Mouse (Mus musculus) lung, embryonic 14.5 days (tissue): Measurements from ENCODE around the gene Asb8. TPM values are rescaled to one million over a fixed set of nuclear protein-coding genes. Genes with fewer than 3 reads are reported as not detected.

Experiments used
- ATAC-seq: fragments of 200-750 bp; cut with Nextera tagmentation; 2 replicates; pipeline ENCODE4 v1.8.0; 2017; ENCODE audit warnings: mild to moderate bottlenecking, moderate TSS enrichment, moderate library complexity; ENCODE audit not compliant: insufficient read depth
- DNase-seq: peaks from one replicate; pipeline ENCODE4 v3.0.0-alpha.2; 2015
- H3K27ac ChIP-seq: fragments of 300-500 bp; sonication (generic); 2 replicates; pipeline ENCODE4 v1.5.1; 2014; ENCODE audit warnings: low read depth, mild to moderate bottlenecking, moderate library complexity
- H3K27me3 ChIP-seq: fragments of 300-500 bp; sonication (generic); 2 replicates; pipeline ENCODE4 v1.6.1; 2014; ENCODE audit warnings: low read length, control low read depth; ENCODE audit not compliant: insufficient read depth
- H3K36me3 ChIP-seq: fragments of 300-500 bp; sonication (generic); 2 replicates; pipeline ENCODE4 v1.6.1; 2014; ENCODE audit warnings: control low read depth; ENCODE audit not compliant: insufficient read depth
- H3K4me1 ChIP-seq: fragments of 300-500 bp; sonication (generic); 2 replicates; pipeline ENCODE4 v1.6.1; 2014; ENCODE audit warnings: antibody characterized with exemption, control low read depth; ENCODE audit not compliant: insufficient read depth
- H3K4me2 ChIP-seq: fragments of 300-500 bp; sonication (generic); 2 replicates; pipeline ENCODE4 v1.6.1; 2014; ENCODE audit warnings: mild to moderate bottlenecking
- H3K4me3 ChIP-seq: fragments of 300-500 bp; sonication (generic); 2 replicates; pipeline ENCODE4 v1.5.1; 2014; ENCODE audit warnings: low read depth, low read length
- H3K9ac ChIP-seq: fragments of 300-500 bp; sonication (generic); 2 replicates; pipeline ENCODE4 v1.6.1; 2014
- H3K9me3 ChIP-seq: fragments of 300-500 bp; sonication (generic); 2 replicates; pipeline ENCODE4 v1.6.1; 2016; ENCODE audit warnings: low read depth, low read length, control low read depth
- CTCF ChIP-seq: IDR thresholded peaks from 2 replicates; pipeline ENCODE4 v1.5.1; 2016; ENCODE audit warnings: antibody characterized with exemption, low read depth
- WGBS: fragments of 180-500 bp; shearing (Covaris S2); extraction: QIAGEN DNeasy Blood & Tissue Kit; methylation state at CpG from one replicate; pipeline ENCODE4 v1.1.7; 2014; 5-methylcytosine and 5-hydroxymethylcytosine counted together
- polyA plus RNA-seq: library from polyadenylated mRNA; unstranded; fragments of >200 nt; fragmentation: Nextera tagmentation; extraction: Ambion mirVana; gene quantifications from 2 replicates; pipeline ENCODE4 v1.2.1, GENCODE M21; 2014

Gene Asb8
- polyA plus RNA-seq, 1 experiment from 2014 or later: 48.7 TPM

DNA sequence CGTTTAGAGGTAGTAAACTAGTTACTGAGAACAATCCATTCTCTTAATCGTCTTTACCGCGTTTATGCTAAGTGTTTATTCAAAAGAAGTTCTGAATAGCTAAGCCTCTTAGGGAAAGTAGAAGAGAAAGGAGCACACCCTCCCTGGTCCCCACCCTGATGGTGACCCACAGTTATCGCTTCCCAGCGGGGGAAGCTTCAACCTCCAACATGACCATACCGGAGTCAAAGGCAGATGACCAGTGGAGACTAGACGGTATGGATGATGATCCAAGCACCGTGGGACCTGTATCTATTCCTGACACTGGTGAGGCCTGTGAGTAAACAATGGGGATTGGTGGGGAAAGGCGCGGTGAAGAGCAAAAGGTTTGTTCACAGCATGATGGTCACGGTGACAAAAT lies 70.5 kb downstream of the Asb8 start:
- Histone ChIP-seq H3K4me1 (peaks cover 7% of the 10 kb centered on the region; the same call in 1 of the 2 replicates), H3K9me3 (no peaks in the 10 kb centered on the region), H3K27ac (no peak overlapping the region), H3K4me3 (no peak overlapping the region), H3K27me3 (no peaks in the 10 kb centered on the region), H3K4me2 (no peak overlapping the region), H3K9ac (no peak overlapping the region), H3K36me3 (no peaks in the 10 kb centered on the region)
- WGBS: 88% methylated on average over 12 of the region's 12 CpGs
- DNase-seq (no peak), ATAC-seq (no peak)
- TF ChIP-seq CTCF: no peak

- Histone ChIP-seq H3K4me2 (peak within 1 kb of the TSS; percentile 72), H3K9me3 (no peaks in the 10 kb centered on the region), H3K27ac (peak within 1 kb of the TSS; percentile 98), H3K4me3 (peak within 1 kb of the TSS; percentile 89), H3K27me3 (no peaks in the 10 kb centered on the region), H3K36me3 (peaks cover 1% of the 10 kb centered on the region; the same call in 1 of the 2 replicates), H3K4me1 (peaks cover 7% of the 10 kb centered on the region; the same call in 1 of the 2 replicates), H3K9ac (peak within 1 kb of the TSS; percentile 94)
- ATAC-seq (peak; percentile 93), DNase-seq (peak; percentile 92)
- TF ChIP-seq CTCF: no peak
- WGBS: under 1% methylated on average over 56 of the region's 58 CpGs
Observed at GRCm38 (mm10) chr15:98093121-98094011, 72.1 kb downstream of the Asb8 start, which contains the start of gene Senp1. Senp1 (minus strand) TSS chr15:98093744.

DNA sequence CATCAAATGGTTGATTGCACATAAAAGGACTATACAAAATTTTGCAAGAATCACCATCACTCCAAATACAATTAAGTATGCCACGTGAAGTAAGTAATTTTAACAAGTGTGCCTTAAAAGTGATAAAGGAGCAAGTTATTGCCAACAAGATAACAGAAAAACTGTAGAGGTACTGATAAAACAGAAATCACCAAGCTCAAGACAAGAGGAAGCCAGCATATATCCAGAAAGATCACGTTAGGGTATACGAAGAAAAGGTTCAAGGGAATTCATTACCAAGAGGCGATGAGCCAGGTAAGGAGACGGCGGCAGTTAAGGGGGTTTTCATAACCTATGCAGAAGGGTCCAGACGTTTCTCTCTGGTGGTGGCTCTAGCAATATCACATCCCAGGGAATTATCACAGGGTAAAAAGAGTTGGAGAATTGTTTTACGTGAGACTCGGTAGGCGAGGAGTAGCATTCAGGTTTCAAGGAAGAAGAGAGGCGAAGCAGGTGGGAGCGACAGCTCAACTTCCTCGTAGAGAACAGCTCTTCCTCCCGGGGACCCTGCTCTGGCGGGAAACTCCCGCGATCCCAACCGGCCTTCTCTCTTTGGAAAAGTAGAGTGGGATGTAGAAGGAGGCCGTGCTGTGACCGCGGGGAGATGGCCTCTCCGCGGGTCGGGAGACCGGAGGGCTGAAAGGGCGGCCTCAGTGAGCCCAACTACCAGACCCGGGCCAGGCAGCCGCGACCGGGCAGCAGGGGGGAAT lies 72.9 kb downstream of the Asb8 start, which contains the start of gene Pfkm:
Gene Pfkm, plus strand, starts transcription at position 218 of the 749 bp plus-strand sequence.
- ATAC-seq (no peak; the same call in 1 of the 2 replicates), DNase-seq (no peak)
- H3K27ac ChIP-seq: peak within 1 kb of the TSS; percentile 98
- H3K9ac ChIP-seq: peak within 1 kb of the TSS; percentile 94
- peak within 1 kb of the TSS; percentile 89 for H3K4me3 ChIP-seq
- no peaks in the 10 kb centered on the region for H3K9me3 ChIP-seq
- no peaks in the 10 kb centered on the region for H3K27me3 ChIP-seq
- no peak for TF ChIP-seq CTCF
- H3K4me2 ChIP-seq: peak within 1 kb of the TSS; percentile 72
- H3K4me1 ChIP-seq: peaks cover 7% of the 10 kb centered on the region; the same call in 1 of the 2 replicates
- peaks cover 8% of the 10 kb centered on the region; the same call in 1 of the 2 replicates for H3K36me3 ChIP-seq
- under 1% methylated on average over 30 of the region's 30 CpGs for WGBS

DNA sequence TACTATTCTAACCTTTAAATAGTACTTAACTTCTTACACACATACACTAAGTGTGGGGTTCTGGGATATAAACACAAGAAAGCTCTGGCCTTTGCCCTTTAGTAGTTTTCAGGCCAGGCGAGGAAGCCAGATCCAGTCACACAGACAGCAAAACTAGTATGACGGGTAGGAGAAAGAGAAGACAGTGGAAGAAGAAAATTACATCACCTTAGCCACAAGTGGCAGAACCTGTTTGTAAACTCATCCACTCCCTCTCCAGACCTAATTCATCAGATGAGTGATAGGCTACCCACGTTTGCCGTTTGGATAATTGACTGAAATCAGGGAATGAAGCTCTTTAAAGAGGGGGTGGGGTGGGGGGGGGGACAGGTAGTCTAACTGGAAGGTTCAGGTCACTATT lies 73.6 kb downstream of the Asb8 start:
- H3K27me3 ChIP-seq: no peaks in the 10 kb centered on the region
- H3K4me2 ChIP-seq: peak overlapping the region; percentile 72
- DNase-seq (no peak), ATAC-seq (no peak)
- H3K9me3 ChIP-seq: no peaks in the 10 kb centered on the region
- peaks cover 7% of the 10 kb centered on the region; the same call in 1 of the 2 replicates for H3K4me1 ChIP-seq
- no peak for TF ChIP-seq CTCF
- H3K9ac ChIP-seq: peak overlapping the region; percentile 94
- H3K27ac ChIP-seq: no peak overlapping the region
- peaks cover 11% of the 10 kb centered on the region; the same call in 1 of the 2 replicates for H3K36me3 ChIP-seq
- 21% methylated on average over 4 of the region's 4 CpGs for WGBS
- peak overlapping the region; percentile 89 for H3K4me3 ChIP-seq

DNA sequence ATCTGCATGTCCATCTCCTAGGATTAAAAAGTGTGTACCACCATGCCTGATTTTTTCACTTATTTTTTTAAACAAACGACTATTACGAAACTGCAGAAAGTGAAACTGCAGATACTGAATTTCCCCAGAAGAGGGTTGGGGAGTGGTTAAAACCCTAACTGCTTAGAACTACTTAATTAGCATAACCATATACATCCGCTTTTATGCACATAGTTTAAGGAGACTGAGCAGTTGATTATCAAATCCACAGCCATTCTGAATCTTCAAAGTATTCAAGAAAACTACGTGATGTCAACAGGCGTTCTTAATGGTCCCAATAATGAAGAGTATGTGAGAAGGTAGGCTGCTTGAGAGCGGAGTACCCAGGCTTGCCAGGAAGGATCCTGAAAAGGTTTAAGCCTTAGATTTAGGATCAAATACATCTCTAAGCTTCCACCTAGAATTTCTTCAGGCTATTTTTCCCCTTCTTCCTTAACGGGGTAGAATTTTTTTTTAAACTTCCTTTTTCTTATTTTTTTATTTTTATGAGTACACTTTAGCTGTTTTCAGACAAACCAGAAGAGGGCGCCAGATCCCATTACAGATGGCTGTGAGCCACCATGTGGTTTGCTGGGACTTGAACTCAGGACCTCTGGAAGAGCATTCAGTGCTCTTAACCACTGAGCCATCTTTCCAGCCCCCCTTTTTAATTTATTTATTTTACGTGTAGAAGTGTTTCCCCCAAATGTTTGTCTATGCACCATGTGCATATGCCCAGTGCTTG lies 75.8 kb downstream of the Asb8 start:
- peak; percentile 58 for DNase-seq
- Histone ChIP-seq H3K9ac (no peak overlapping the region), H3K4me3 (no peak overlapping the region), H3K9me3 (no peaks in the 10 kb centered on the region), H3K4me2 (no peak overlapping the region), H3K27me3 (no peaks in the 10 kb centered on the region), H3K4me1 (peaks cover 7% of the 10 kb centered on the region; the same call in 1 of the 2 replicates), H3K27ac (no peak overlapping the region), H3K36me3 (peaks cover 32% of the 10 kb centered on the region)
- no peak for ATAC-seq
- TF ChIP-seq CTCF: peak; percentile 61
- 73% methylated on average over 9 of the region's 9 CpGs for WGBS

DNA sequence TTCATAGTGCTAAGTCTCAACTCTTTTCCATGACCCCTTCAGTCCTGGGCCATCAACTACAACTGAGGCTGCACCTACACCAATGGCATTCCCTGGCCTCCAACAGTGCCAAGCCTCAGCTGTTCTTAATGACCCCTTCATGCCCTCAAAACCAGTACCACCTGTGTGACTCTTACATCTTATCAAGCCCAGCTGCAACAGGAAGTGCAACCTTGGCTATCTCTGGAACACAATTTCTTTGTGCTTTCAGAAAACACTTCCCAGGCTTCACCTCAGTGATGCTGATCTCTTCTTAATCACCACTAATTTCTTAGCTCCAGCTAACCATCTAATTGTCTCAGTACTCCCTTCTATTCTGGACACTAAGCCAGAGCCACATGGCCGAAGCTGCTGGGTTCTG lies 76.5 kb downstream of the Asb8 start:
- WGBS: 82% methylated on average over 1 of the region's 1 CpGs
- Histone ChIP-seq H3K27ac (no peak overlapping the region), H3K36me3 (peaks cover 38% of the 10 kb centered on the region), H3K4me2 (no peak overlapping the region), H3K4me3 (no peak overlapping the region), H3K4me1 (peaks cover 7% of the 10 kb centered on the region; the same call in 1 of the 2 replicates), H3K27me3 (no peaks in the 10 kb centered on the region), H3K9me3 (no peaks in the 10 kb centered on the region), H3K9ac (no peak overlapping the region)
- no peak for TF ChIP-seq CTCF
- ATAC-seq (no peak), DNase-seq (no peak)

Other genes starting within 250 kb of the Asb8 start
- gene Tmem106c, start 201.4 kb downstream of the Asb8 start, polyA plus RNA-seq: 31.4 and 35.1 TPM in 2 replicates
- 29.3 and 33.3 TPM in 2 replicates for gene Col2a1, start 160.9 kb downstream of the Asb8 start, polyA plus RNA-seq
- gene Pfkm, start 73.0 kb downstream of the Asb8 start, polyA plus RNA-seq: 25.3 and 26.2 TPM in 2 replicates
- gene Senp1, start 71.9 kb downstream of the Asb8 start, polyA plus RNA-seq: 37.8 and 38.0 TPM in 2 replicates
- 0.14 TPM in 1 of 2 replicates, not detected in the other for gene Ccdc184, start 1.5 kb upstream of the Asb8 start, polyA plus RNA-seq
- gene Olfr288, start 29.9 kb upstream of the Asb8 start, polyA plus RNA-seq: not detected in 2 replicates
- not detected in 2 replicates for gene Gm44579, start 55.4 kb upstream of the Asb8 start, polyA plus RNA-seq
- not detected in 2 replicates for gene Olfr287, start 55.4 kb upstream of the Asb8 start, polyA plus RNA-seq
- not detected in 2 replicates for gene Olfr286, start 68.8 kb upstream of the Asb8 start, polyA plus RNA-seq
- gene H1fnt, start 91.7 kb upstream of the Asb8 start, polyA plus RNA-seq: not detected in 2 replicates
- 0.54 and 0.63 TPM in 2 replicates for gene Zfp641, start 130.5 kb upstream of the Asb8 start, polyA plus RNA-seq
- gene Olfr285, start 151.7 kb upstream of the Asb8 start, polyA plus RNA-seq: not detected in 2 replicates
- gene Olfr284, start 175.4 kb upstream of the Asb8 start, polyA plus RNA-seq: not detected in 2 replicates
- gene Olfr283, start 215.3 kb upstream of the Asb8 start, polyA plus RNA-seq: not detected in 2 replicates